Mouse (Mus musculus) frontal cortex, postnatal 14 days (tissue): ENCODE results near the gene Agbl4.

Experiments
- DNase-seq, 2 experiments: peaks; one replicate each; pipeline ENCODE4 v3.0.0; 2022; ENCODE audit warnings: low spot score in 2 of 2

Gene Agbl4

GRCm38 (mm10) chr4:110397618-110398045 lies at the start of gene Agbl4:
TSS of gene Agbl4 (plus strand) at chr4:110397661.
- peak; percentile 52 to 70 for DNase-seq

GRCm38 (mm10) chr4:110350856-110351177 lies 46.6 kb upstream of the Agbl4 start:
- DNase-seq = peak in 1 of 2 experiments; percentile 4

- DNase-seq = peak; percentile 39 to 66
These were observed 46.1 kb upstream of the Agbl4 start, which contains the start of gene Elavl4 for GRCm38 (mm10) chr4:110351178-110352000. TSS of gene Elavl4 (minus strand) at chr4:110351909.

GRCm38 (mm10) chr4:110352001-110352369 lies 45.5 kb upstream of the Agbl4 start:
- no peak for DNase-seq

- no peak for DNase-seq
These were observed 36.9 kb upstream of the Agbl4 start for GRCm38 (mm10) chr4:110360568-110360967.

- DNase-seq = no peak
These were observed 1.2 kb upstream of the Agbl4 start for GRCm38 (mm10) chr4:110396221-110396620.

GRCm38 (mm10) chr4:110420306-110420705 lies 22.8 kb downstream of the Agbl4 start:
- no peak for DNase-seq

- DNase-seq = no peak
These were observed 30.2 kb downstream of the Agbl4 start for GRCm38 (mm10) chr4:110427653-110428052.

- peak in 1 of 2 experiments; percentile 4 for DNase-seq
These were observed 96.9 kb downstream of the Agbl4 start for GRCm38 (mm10) chr4:110494371-110494770.

- DNase-seq = no peak
These were observed 132.3 kb downstream of the Agbl4 start for GRCm38 (mm10) chr4:110529804-110530203.

GRCm38 (mm10) chr4:110549223-110549622 lies 151.8 kb downstream of the Agbl4 start:
- no peak for DNase-seq

- no peak for DNase-seq
These were observed 200.3 kb downstream of the Agbl4 start for GRCm38 (mm10) chr4:110597726-110598283.

- no peak for DNase-seq
These were observed 244.0 kb downstream of the Agbl4 start for GRCm38 (mm10) chr4:110641417-110641816.

- no peak for DNase-seq
These were observed 265.5 kb downstream of the Agbl4 start for GRCm38 (mm10) chr4:110662940-110663339.

GRCm38 (mm10) chr4:110674121-110674520 lies 276.7 kb downstream of the Agbl4 start:
- no peak for DNase-seq

- DNase-seq = no peak
These were observed 337.7 kb downstream of the Agbl4 start for GRCm38 (mm10) chr4:110735141-110735540.

GRCm38 (mm10) chr4:110757941-110758340 lies 360.5 kb downstream of the Agbl4 start:
- no peak for DNase-seq

GRCm38 (mm10) chr4:110788596-110788995 lies 391.1 kb downstream of the Agbl4 start:
- no peak for DNase-seq

GRCm38 (mm10) chr4:110799902-110800301 lies 402.4 kb downstream of the Agbl4 start:
- DNase-seq = peak; percentile 27 to 34

- DNase-seq = no peak
These were observed 413.5 kb downstream of the Agbl4 start for GRCm38 (mm10) chr4:110810947-110811346.

GRCm38 (mm10) chr4:110832776-110833175 lies 435.3 kb downstream of the Agbl4 start:
- DNase-seq = no peak

GRCm38 (mm10) chr4:110879719-110880443 lies 482.4 kb downstream of the Agbl4 start:
- no peak for DNase-seq

- DNase-seq = peak in 1 of 2 experiments; percentile 8
These were observed 518.6 kb downstream of the Agbl4 start for GRCm38 (mm10) chr4:110916061-110916460.
